Mouse (Mus musculus) heart, postnatal 0 days (tissue): ENCODE results near the gene Pld1. TPM values are rescaled to one million over a fixed set of nuclear protein-coding genes. Genes with fewer than 3 reads are reported as not detected.

Experiments used
- ATAC-seq: fragments of 200-750 bp; cut with Nextera tagmentation; 2 replicates; pipeline ENCODE4 v1.8.0; 2017; ENCODE audit warnings: low read depth, moderate number of reproducible peaks, moderate library complexity; ENCODE audit not compliant: insufficient read depth
- DNase-seq: peaks from one replicate; pipeline ENCODE4 v3.0.0-alpha.2; 2016; ENCODE audit warnings: low spot score
- H3K27ac ChIP-seq: fragments of 300-500 bp; sonication (generic); 2 replicates; pipeline ENCODE4 v1.5.1; 2014; ENCODE audit warnings: low read depth, mild to moderate bottlenecking
- H3K27me3 ChIP-seq: fragments of 300-500 bp; sonication (generic); 2 replicates; pipeline ENCODE4 v1.6.1; 2014; ENCODE audit warnings: low read length, mixed read lengths; ENCODE audit not compliant: control insufficient read depth, insufficient read depth
- H3K36me3 ChIP-seq: fragments of 300-500 bp; sonication (generic); replicated peaks from 2 replicates; pipeline ENCODE4 v1.6.1; 2014; ENCODE audit warnings: low read length, mixed read lengths; ENCODE audit not compliant: control insufficient read depth, insufficient read depth
- H3K4me1 ChIP-seq: fragments of 300-500 bp; sonication (generic); 2 replicates; pipeline ENCODE4 v1.6.1; 2014; ENCODE audit warnings: antibody characterized with exemption; ENCODE audit not compliant: control insufficient read depth, insufficient read depth
- H3K4me2 ChIP-seq: fragments of 300-500 bp; sonication (generic); 2 replicates; pipeline ENCODE4 v1.6.1; 2014; ENCODE audit warnings: low read depth, mild to moderate bottlenecking, low read length, moderate library complexity
- H3K4me3 ChIP-seq: fragments of 300-500 bp; sonication (generic); 2 replicates; pipeline ENCODE4 v1.5.1; 2014; ENCODE audit warnings: low read depth, low read length
- H3K9ac ChIP-seq: fragments of 300-500 bp; sonication (generic); replicated peaks from 2 replicates; pipeline ENCODE4 v1.6.1; 2014; ENCODE audit warnings: low read depth, low read length, mixed read lengths
- H3K9me3 ChIP-seq: fragments of 300-500 bp; sonication (generic); replicated peaks from 2 replicates; pipeline ENCODE4 v1.6.1; 2016; ENCODE audit warnings: low read length; ENCODE audit not compliant: control insufficient read depth
- CTCF ChIP-seq: IDR thresholded peaks from 2 replicates; pipeline ENCODE4 v1.5.1; 2016; ENCODE audit warnings: antibody characterized with exemption, control low read depth, low read depth
- EP300 ChIP-seq: IDR thresholded peaks from 2 replicates; pipeline ENCODE4 v1.6.1; 2016; ENCODE audit warnings: antibody characterized with exemption, low read depth
- WGBS: fragments of 180-500 bp; shearing (Covaris S2); extraction: QIAGEN DNeasy Blood & Tissue Kit; methylation state at CpG from one replicate; pipeline ENCODE4 v1.1.7; 2014; 5-methylcytosine and 5-hydroxymethylcytosine counted together
- polyA plus RNA-seq: library from polyadenylated mRNA; unstranded; fragments of >200 nt; fragmentation: Nextera tagmentation; extraction: Ambion mirVana; gene quantifications from 2 replicates; pipeline ENCODE4 v1.2.1, GENCODE M21; 2015
- total RNA-seq: library from RNA; depleted of rRNA; stranded (reverse); fragments of >200 nt; gene quantifications from 2 replicates; pipeline ENCODE4 v1.2.3, GENCODE M21; 2014; ENCODE audit warnings: low replicate concordance

Pld1 gene
- total and polyA plus RNA-seq, 2 experiments from 2014 or later, result 5.0 to 7.6 TPM

- Histone ChIP-seq H3K4me3 (no peak overlapping the region), H3K4me2 (no peak overlapping the region), H3K9me3 (no peaks in the 10 kb centered on the region), H3K27ac (no peak overlapping the region), H3K36me3 (peaks cover 6% of the 10 kb centered on the region; the same call in 1 of the 2 replicates), H3K4me1 (no peaks in the 10 kb centered on the region), H3K27me3 (no peaks in the 10 kb centered on the region), H3K9ac (no peak overlapping the region)
- DNase-seq (no peak), ATAC-seq (no peak)
- no peak for TF ChIP-seq EP300
- no peak for TF ChIP-seq CTCF
- 87% methylated on average over 5 of the region's 5 CpGs for WGBS
Observed at GRCm38 (mm10) chr3:27949175-27949872, 10.8 kb downstream of the Pld1 start.

GRCm38 (mm10) chr3:27949873-27950250 is 11.4 kb downstream of the Pld1 start:
- 73% methylated on average over 6 of the region's 6 CpGs for WGBS
- no peaks in the 10 kb centered on the region for H3K4me1 ChIP-seq
- no peak for ATAC-seq

GRCm38 (mm10) chr3:27950726-27951125 is 12.2 kb downstream of the Pld1 start:
- Histone ChIP-seq H3K4me2 (no peak overlapping the region), H3K9ac (no peak overlapping the region)

More at GRCm38 (mm10) chr3:27949873-27950250, 11.4 kb downstream of the Pld1 start:
- Histone ChIP-seq H3K36me3 (peaks cover 9% of the 10 kb centered on the region; the same call in 1 of the 2 replicates), H3K9ac (no peak overlapping the region), H3K27me3 (no peaks in the 10 kb centered on the region), H3K9me3 (no peaks in the 10 kb centered on the region), H3K27ac (no peak overlapping the region), H3K4me2 (no peak overlapping the region), H3K4me3 (no peak overlapping the region)
- no peak for TF ChIP-seq CTCF
- TF ChIP-seq EP300, result no peak
- DNase-seq, result no peak

GRCm38 (mm10) chr3:27951721-27952120 is 13.2 kb downstream of the Pld1 start:
- Histone ChIP-seq H3K36me3 (peaks cover 9% of the 10 kb centered on the region; the same call in 1 of the 2 replicates), H3K4me2 (no peak overlapping the region), H3K4me1 (no peaks in the 10 kb centered on the region), H3K9me3 (no peaks in the 10 kb centered on the region), H3K27me3 (no peaks in the 10 kb centered on the region), H3K4me3 (no peak overlapping the region), H3K9ac (no peak overlapping the region), H3K27ac (no peak overlapping the region)
- no peak for ATAC-seq
- TF ChIP-seq CTCF, result no peak
- TF ChIP-seq EP300, result no peak
- WGBS, result 84% methylated on average over 4 of the region's 4 CpGs
- DNase-seq, result no peak

More at GRCm38 (mm10) chr3:27950726-27951125, 12.2 kb downstream of the Pld1 start:
- TF ChIP-seq CTCF (no peak), EP300 (no peak)
- Histone ChIP-seq H3K9me3 (no peaks in the 10 kb centered on the region), H3K4me3 (no peak overlapping the region), H3K4me1 (no peaks in the 10 kb centered on the region), H3K27ac (no peak overlapping the region), H3K27me3 (no peaks in the 10 kb centered on the region), H3K36me3 (peaks cover 9% of the 10 kb centered on the region; the same call in 1 of the 2 replicates)
- ATAC-seq (no peak), DNase-seq (no peak)
- 86% methylated on average over 2 of the region's 2 CpGs for WGBS

GRCm38 (mm10) chr3:27956006-27956405 is 17.5 kb downstream of the Pld1 start:
- Histone ChIP-seq H3K27ac (no peak overlapping the region), H3K4me1 (no peaks in the 10 kb centered on the region), H3K9me3 (no peaks in the 10 kb centered on the region), H3K4me2 (no peak overlapping the region), H3K9ac (no peak overlapping the region), H3K27me3 (no peaks in the 10 kb centered on the region), H3K36me3 (peaks cover 15% of the 10 kb centered on the region; the same call in 1 of the 2 replicates), H3K4me3 (no peak overlapping the region)
- WGBS, result 86% methylated on average over 1 of the region's 1 CpGs
- ATAC-seq (no peak), DNase-seq (no peak)
- TF ChIP-seq CTCF (no peak), EP300 (no peak)

GRCm38 (mm10) chr3:27959221-27959620 is 20.7 kb downstream of the Pld1 start:
- TF ChIP-seq EP300, result no peak
- no peak for TF ChIP-seq CTCF
- no peak overlapping the region for H3K4me3 ChIP-seq
- DNase-seq (no peak), ATAC-seq (no peak)
- 0 out of 2 replicates have a peak, but pooled peaks cover 9% of the 10 kb centered on the region for H3K36me3 ChIP-seq
- H3K4me1 ChIP-seq, result no peaks in the 10 kb centered on the region
- H3K27ac ChIP-seq, result no peak overlapping the region
- 83% methylated on average over 6 of the region's 6 CpGs for WGBS
- H3K4me2 ChIP-seq, result no peak overlapping the region
- no peaks in the 10 kb centered on the region for H3K9me3 ChIP-seq
- no peaks in the 10 kb centered on the region for H3K27me3 ChIP-seq
- no peak overlapping the region for H3K9ac ChIP-seq
